Mouse (Mus musculus) limb, embryonic 11.5 days (tissue): ENCODE measurements at regions not wholly inside any gene's neighbourhood (a gene's known extent, or its start where the extent isn't known, plus 50 kb on each side); places are given as distances from the start of the nearest gene placed in this dataset.

Source experiments
- ATAC-seq: fragments of 200-750 bp; cut with Nextera tagmentation; 2 replicates; pipeline ENCODE4 v1.8.0; 2017; ENCODE audit warnings: low read depth; ENCODE audit not compliant: insufficient number of reproducible peaks, low FRiP score, low TSS enrichment
- DNase-seq: peaks from one replicate; pipeline ENCODE4 v3.0.0-alpha.2; 2015; ENCODE audit warnings: low spot score
- H3K27ac ChIP-seq: fragments of 300-500 bp; sonication (generic); replicated peaks from 2 replicates; pipeline ENCODE4 v1.5.1; 2014; ENCODE audit warnings: low read depth, mild to moderate bottlenecking, low read length
- H3K27me3 ChIP-seq: fragments of 300-500 bp; sonication (generic); 2 replicates; pipeline ENCODE4 v1.6.1; 2014; ENCODE audit warnings: mild to moderate bottlenecking, low read length, mixed read lengths; ENCODE audit not compliant: control insufficient read depth, insufficient read depth
- H3K36me3 ChIP-seq: fragments of 300-500 bp; sonication (generic); 2 replicates; pipeline ENCODE4 v1.6.1; 2014; ENCODE audit warnings: mild to moderate bottlenecking, low read length, moderate library complexity, mixed read lengths; ENCODE audit not compliant: control insufficient read depth, insufficient read depth
- H3K4me1 ChIP-seq: fragments of 300-500 bp; sonication (generic); 2 replicates; pipeline ENCODE4 v1.6.1; 2014; ENCODE audit warnings: low read length, mixed read lengths; ENCODE audit not compliant: control insufficient read depth, insufficient read depth
- H3K4me2 ChIP-seq: fragments of 300-500 bp; sonication (generic); 2 replicates; pipeline ENCODE4 v1.6.1; 2014; ENCODE audit warnings: low read depth, mild to moderate bottlenecking, moderate library complexity; ENCODE audit not compliant: severe bottlenecking
- H3K4me3 ChIP-seq: fragments of 300-500 bp; sonication (generic); 2 replicates; pipeline ENCODE4 v1.5.1; 2014; ENCODE audit warnings: low read depth, low read length
- H3K9ac ChIP-seq: fragments of 300-500 bp; sonication (generic); 2 replicates; pipeline ENCODE4 v1.6.1; 2014; ENCODE audit warnings: mild to moderate bottlenecking, low read length
- H3K9me3 ChIP-seq: fragments of 300-500 bp; sonication (generic); 2 replicates; pipeline ENCODE4 v1.6.1; 2016; ENCODE audit warnings: low read length; ENCODE audit not compliant: control insufficient read depth
- WGBS: fragments of 180-500 bp; shearing (Covaris S2); extraction: QIAGEN DNeasy Blood & Tissue Kit; methylation state at CpG from one replicate; pipeline ENCODE4 v1.1.7; 2014; 5-methylcytosine and 5-hydroxymethylcytosine counted together

- Histone ChIP-seq H3K27ac (no peak overlapping the region), H3K36me3 (no peaks in the 10 kb centered on the region), H3K9me3 (no peaks in the 10 kb centered on the region), H3K4me3 (no peak overlapping the region), H3K27me3 (no peaks in the 10 kb centered on the region), H3K9ac (no peak overlapping the region), H3K4me2 (no peak overlapping the region), H3K4me1 (no peaks in the 10 kb centered on the region)
- DNase-seq, result no peak
- 88% methylated on average over 8 of the region's 8 CpGs for WGBS
- ATAC-seq, result no peak
Measured at GRCm38 (mm10) chr8:24220222-24220621, 505.4 kb downstream of the Adam3 start.

GRCm38 (mm10) chr8:24216655-24217054 is 509.0 kb downstream of the Adam3 start:
- Histone ChIP-seq H3K9ac (no peak overlapping the region), H3K9me3 (no peaks in the 10 kb centered on the region), H3K36me3 (no peaks in the 10 kb centered on the region), H3K4me3 (no peak overlapping the region), H3K27ac (no peak overlapping the region), H3K4me2 (no peak overlapping the region), H3K27me3 (no peaks in the 10 kb centered on the region), H3K4me1 (no peaks in the 10 kb centered on the region)
- 95% methylated on average over 6 of the region's 6 CpGs for WGBS
- ATAC-seq, result no peak
- no peak for DNase-seq

DNA sequence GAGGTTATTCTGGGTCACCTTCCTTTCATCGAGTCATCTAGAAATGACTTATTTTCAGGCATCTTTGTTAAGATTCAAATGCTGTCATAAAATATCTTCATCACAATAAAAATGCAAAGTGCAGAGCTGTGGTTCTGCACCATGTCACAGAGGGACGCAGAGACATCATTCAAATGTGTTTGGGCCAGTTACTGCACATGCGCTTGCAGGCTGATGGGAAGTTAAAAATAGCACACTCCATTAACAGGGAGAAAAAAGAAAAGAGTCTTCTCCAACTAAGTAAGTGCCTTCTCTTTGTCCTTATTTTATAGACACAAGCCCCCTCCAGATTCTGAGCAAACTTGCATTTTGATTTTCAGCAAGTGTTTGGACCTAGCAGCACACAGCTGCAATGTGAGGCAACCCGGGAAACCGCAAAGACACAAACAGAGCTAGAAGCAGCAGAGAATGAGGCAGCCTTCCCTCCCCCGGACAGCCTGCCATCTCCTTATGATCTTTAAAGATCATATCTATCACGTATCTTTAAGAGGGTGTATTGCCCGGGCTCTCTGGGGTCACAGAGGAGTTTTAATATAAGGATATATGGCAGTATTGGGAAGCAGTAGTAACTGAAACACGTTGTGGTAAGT is 510.0 kb downstream of the Adam3 start:
- 89% methylated on average over 9 of the region's 9 CpGs for WGBS
- DNase-seq, result no peak

GRCm38 (mm10) chr8:24214315-24214714 is 511.3 kb downstream of the Adam3 start:
- Histone ChIP-seq H3K4me1 (no peaks in the 10 kb centered on the region), H3K27me3 (no peaks in the 10 kb centered on the region), H3K27ac (no peak overlapping the region), H3K36me3 (no peaks in the 10 kb centered on the region), H3K4me2 (no peak overlapping the region), H3K9ac (no peak overlapping the region), H3K9me3 (no peaks in the 10 kb centered on the region), H3K4me3 (no peak overlapping the region)
- DNase-seq (no peak), ATAC-seq (no peak)
- WGBS, result 76% methylated on average over 4 of the region's 4 CpGs

More for the DNA sequence above, 510.0 kb downstream of the Adam3 start:
- no peak overlapping the region for H3K27ac ChIP-seq
- H3K36me3 ChIP-seq, result no peaks in the 10 kb centered on the region
- no peak overlapping the region for H3K9ac ChIP-seq
- no peaks in the 10 kb centered on the region for H3K4me1 ChIP-seq
- no peak for ATAC-seq
- no peak overlapping the region for H3K4me3 ChIP-seq
- H3K9me3 ChIP-seq, result no peaks in the 10 kb centered on the region
- H3K27me3 ChIP-seq, result no peaks in the 10 kb centered on the region
- H3K4me2 ChIP-seq, result no peak overlapping the region

DNA sequence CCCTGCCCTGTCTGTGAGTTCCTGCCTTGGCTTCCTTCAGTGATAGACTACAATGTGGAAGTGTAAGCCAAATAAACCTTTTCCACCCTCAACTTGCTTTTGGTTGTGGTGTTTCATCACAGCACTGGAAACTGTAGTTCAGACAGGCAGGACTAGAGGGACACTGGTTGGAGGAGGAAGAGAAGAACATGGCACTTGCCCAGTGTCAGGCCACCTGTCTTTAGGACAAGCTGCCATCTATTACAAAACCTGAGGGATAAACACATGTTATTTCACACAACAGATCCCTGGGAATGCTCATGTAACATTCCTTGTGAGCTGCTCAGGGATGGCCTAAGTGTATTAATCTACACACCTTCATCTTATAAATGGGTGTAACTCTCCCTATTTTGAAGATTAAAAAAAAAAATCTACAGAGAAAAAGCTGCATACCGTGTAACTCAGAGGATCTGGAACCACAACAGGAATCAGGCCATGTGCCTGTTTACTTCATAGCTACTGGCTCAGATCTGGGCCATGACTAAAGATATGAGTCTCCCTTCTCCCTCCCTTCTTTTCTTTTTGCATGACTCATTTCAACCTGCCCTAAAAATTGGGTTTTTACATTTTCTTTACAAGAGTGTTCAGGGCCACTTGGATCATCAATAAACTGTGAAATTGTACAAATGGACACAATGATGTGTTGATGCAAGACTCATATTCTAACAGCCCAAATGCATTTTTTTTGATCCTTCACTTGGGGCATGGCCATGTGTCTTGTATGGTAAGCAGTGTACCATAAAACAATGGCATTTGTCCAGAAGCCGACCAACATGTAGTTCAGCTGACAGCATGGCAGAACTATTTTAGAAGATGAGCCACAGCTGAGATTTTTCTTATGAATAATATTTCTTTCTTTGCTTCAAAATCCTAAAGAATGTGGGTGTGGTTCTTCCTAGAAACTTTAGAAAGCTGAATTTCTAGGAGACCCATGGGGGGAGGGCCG is 513.1 kb downstream of the Adam3 start:
- Histone ChIP-seq H3K9ac (no peak overlapping the region), H3K36me3 (no peaks in the 10 kb centered on the region), H3K4me3 (no peak overlapping the region), H3K27me3 (no peaks in the 10 kb centered on the region), H3K4me1 (no peaks in the 10 kb centered on the region), H3K27ac (no peak overlapping the region), H3K4me2 (no peak overlapping the region), H3K9me3 (no peaks in the 10 kb centered on the region)
- 88% methylated on average over 3 of the region's 3 CpGs for WGBS
- no peak for DNase-seq
- no peak for ATAC-seq

GRCm38 (mm10) chr8:24211091-24211490 is 514.6 kb downstream of the Adam3 start:
- ATAC-seq (no peak), DNase-seq (no peak)
- Histone ChIP-seq H3K36me3 (no peaks in the 10 kb centered on the region), H3K4me3 (no peak overlapping the region), H3K27me3 (no peaks in the 10 kb centered on the region), H3K4me1 (no peaks in the 10 kb centered on the region), H3K4me2 (no peak overlapping the region), H3K27ac (no peak overlapping the region), H3K9me3 (no peaks in the 10 kb centered on the region), H3K9ac (no peak overlapping the region)
- 85% methylated on average over 1 of the region's 1 CpGs for WGBS
